Mouse (Mus musculus): ENCODE measurements around the gene Trim52. TPM values are rescaled to one million over a fixed set of nuclear protein-coding genes. Genes with fewer than 3 reads are reported as not detected.

The Trim52 gene
- total RNA-seq, 2 experiments from 2014 or later = not detected

Other genes starting within 250 kb of the Trim52 start
- gene Spry2, start 209.4 kb upstream of the Trim52 start, total RNA-seq (2021) = 10 to 100 TPM; 27.5 to 30.4 TPM

Measured in heart, postnatal 36 days (tissue).